Mouse (Mus musculus): Measurements from ENCODE around the gene Ddx17. TPM values are rescaled to one million over a fixed set of nuclear protein-coding genes. Genes with fewer than 3 reads are reported as not detected.

Gene Ddx17
- polyA plus RNA-seq (2012; ENCODE audit: insufficient read depth, low replicate concordance): 12.7 and 14.2 TPM in 2 replicates

DNA sequence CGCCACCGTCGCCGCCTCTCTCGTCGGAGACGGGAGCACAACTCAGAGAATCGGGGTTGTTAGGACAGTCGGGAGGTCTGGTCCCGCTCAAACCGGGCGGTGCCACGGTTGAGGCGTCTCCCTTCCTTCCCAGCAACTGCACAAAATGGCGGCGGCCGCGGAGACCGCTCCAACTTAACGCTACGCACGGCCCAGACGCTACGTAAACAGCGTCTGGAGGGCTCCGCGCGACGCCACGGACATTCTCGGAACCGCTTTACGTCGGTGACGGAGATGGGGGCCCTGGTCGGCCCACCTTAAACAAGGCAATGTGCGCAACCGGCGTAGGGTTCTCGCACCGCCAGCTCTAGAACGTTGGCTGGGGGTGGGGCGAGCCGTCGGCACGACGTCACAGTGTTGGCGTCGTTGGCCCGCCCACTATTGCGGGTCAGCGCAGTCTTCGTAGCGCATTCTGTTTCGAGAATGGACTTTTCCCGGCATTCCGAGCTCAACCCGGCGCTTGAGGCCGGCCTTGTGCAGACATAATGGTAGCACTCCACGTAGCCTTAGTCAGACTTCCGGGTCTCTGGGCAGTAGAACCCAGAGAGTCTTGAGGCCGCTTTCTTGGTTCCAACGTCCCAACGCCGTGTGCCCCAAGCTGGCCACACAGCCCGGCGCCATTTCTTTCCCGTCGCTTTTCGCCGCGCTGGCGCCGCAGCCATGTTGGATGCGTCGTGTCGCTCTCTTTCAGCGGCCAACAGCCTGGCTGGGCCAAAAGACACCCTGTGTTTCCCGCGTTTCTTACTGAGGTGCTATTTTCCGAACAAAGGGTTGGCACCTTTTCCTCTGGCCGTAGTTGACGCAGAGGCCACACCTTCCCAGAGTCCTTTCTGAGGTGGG lies at the start of gene Ddx17:
Gene Ddx17 (minus strand): TSS at position 332 of the 879 bp plus-strand sequence.
- Histone ChIP-seq H3K4me1 (peaks cover 23% of the 10 kb centered on the region), H3K36me3 (replicated peaks; ENCODE audit: low read length) (peaks cover 39% of the 10 kb centered on the region), H3K9me3 (peaks cover 8% of the 10 kb centered on the region; the same call in 1 of the 2 replicates), H3K27me3 (replicated peaks) (peaks cover 11% of the 10 kb centered on the region), H3K4me3 (replicated peaks) (peak within 1 kb of the TSS; percentile 98)
- TF ChIP-seq FLI1 (IDR thresholded peaks at IDR 0.05; ENCODE audit: low read length) (no peak), GATA1 (IDR thresholded peaks at IDR 0.05; ENCODE audit: borderline replicate concordance, low read length) (no peak)

DNA sequence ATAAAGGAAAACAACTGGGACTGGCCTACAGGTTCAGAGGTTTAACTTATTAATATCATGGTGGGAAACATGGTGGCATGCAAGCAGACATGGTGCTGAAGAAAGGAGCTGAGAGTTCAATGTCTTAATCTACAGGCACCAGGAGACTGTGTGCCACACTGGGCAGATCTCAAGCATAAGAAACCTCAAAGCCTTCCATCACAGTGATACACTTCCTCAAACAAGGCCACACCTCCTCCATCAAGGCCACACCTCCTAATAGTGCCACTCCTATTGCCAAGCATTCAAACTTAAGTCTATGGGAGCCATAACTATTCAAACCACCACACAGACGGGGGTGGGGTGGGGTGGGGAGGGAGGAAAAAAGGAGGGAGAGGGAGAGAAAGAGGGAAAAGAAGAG lies 35.0 kb upstream of the Ddx17 start:
- TF ChIP-seq GATA1 (IDR thresholded peaks at IDR 0.05; ENCODE audit: borderline replicate concordance, low read length): no peak
- TF ChIP-seq FLI1 (IDR thresholded peaks at IDR 0.05; ENCODE audit: low read length): no peak
- H3K9me3 ChIP-seq: 0 out of 2 replicates have a peak, but pooled peaks cover 4% of the 10 kb centered on the region

DNA sequence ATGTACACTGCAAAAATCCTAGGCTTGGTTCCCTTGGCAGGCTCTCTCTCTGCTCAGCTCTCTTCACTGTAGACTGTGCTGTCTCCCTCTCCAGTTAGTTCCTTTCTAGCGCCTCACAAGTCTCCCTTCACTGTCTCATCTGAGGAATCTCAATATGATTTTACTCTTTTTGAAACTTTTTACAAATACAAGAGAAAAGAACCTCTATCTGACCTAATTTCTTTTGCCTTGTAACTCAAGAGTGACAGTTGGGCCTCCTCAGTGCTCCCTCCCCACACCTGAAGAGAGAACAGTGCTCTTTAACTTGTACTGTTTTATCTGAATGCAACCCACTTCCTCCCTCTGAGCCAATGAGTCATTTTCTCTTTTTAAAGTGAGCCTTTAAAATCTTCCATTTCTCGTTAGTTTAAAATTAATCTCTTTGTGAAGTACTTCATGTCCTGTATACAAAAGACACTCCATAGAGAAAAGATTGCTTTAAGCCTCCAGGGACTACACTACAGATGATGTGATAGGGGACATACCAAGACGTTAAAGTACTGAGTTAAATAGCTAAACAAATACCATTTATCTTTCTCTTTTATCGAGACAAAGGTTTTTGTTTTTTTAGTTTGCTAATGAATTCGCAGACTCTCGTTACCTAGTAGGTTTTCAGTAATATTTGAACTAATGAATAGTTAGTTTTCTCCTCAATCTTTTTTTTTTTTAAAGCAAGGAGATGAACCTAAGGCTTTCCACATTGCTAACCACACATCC lies 31.3 kb upstream of the Ddx17 start:
- no peaks in the 10 kb centered on the region for H3K36me3 ChIP-seq (replicated peaks; ENCODE audit: low read length)
- no peak overlapping the region for H3K4me3 ChIP-seq (replicated peaks)
- H3K4me1 ChIP-seq: peaks cover 15% of the 10 kb centered on the region; the same call in 1 of the 2 replicates
- TF ChIP-seq GATA1 (IDR thresholded peaks at IDR 0.05; ENCODE audit: borderline replicate concordance, low read length): no peak
- TF ChIP-seq FLI1 (IDR thresholded peaks at IDR 0.05; ENCODE audit: low read length): no peak
- 0 out of 2 replicates have a peak, but pooled peaks cover 4% of the 10 kb centered on the region for H3K9me3 ChIP-seq
- H3K27me3 ChIP-seq (replicated peaks): peaks cover 2% of the 10 kb centered on the region

More for the DNA sequence above, 35.0 kb upstream of the Ddx17 start:
- Histone ChIP-seq H3K4me1 (peaks cover 15% of the 10 kb centered on the region; the same call in 1 of the 2 replicates), H3K27me3 (replicated peaks) (peaks cover 2% of the 10 kb centered on the region), H3K4me3 (replicated peaks) (no peak overlapping the region), H3K36me3 (replicated peaks; ENCODE audit: low read length) (no peaks in the 10 kb centered on the region)

DNA sequence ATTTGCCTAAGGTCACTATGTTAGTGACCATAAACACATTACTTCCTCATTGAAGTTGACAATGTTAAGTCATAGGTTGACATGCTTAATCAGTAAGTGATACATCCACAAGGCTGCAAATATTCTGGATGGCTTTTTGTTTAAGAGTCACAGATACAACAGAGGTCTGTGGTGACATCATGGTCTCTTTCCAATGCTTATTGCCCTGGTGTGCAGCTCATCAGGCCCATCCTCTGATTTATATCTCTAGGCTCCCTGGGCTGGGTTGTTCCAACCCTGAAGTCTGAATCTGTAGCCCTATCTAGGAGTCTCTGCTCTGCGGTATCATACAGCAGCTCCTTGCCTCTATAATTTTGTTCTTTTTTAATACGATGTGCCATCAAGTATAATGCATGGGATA lies 30.4 kb upstream of the Ddx17 start:
- TF ChIP-seq FLI1 (IDR thresholded peaks at IDR 0.05; ENCODE audit: low read length): no peak
- no peak for TF ChIP-seq GATA1 (IDR thresholded peaks at IDR 0.05; ENCODE audit: borderline replicate concordance, low read length)

DNA sequence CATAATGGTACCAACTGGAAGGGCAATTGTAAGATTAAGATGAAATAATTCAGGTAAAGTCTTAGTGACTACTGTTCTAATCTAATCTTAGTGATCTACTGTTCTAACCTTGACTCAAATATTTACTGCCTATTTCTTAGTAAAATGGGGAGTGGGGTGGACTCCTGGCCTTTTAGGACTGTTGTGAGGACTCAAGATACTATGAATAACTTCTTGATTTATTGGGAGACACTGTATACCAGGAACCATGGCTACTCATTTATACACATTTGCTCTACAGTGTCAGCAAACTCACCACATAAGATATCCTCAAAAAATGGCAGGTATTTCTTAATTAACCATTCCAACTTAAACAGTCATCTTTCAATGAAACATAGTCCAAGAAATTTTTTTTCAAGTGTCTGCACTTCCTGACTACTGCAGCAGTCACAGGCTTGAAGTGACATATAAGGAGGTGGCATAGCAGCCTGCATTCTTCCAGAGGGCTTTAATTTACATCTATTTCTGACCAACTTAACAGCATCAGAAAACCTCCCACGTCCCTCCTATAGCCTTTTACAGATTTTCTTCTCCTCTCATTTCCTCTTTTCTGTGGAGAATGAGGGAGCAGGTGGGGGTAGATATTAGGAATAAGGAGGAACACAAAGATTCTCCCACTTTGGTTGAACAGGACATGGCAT lies 29.1 kb upstream of the Ddx17 start:
- Histone ChIP-seq H3K36me3 (replicated peaks; ENCODE audit: low read length) (no peaks in the 10 kb centered on the region), H3K4me1 (peaks cover 15% of the 10 kb centered on the region; the same call in 1 of the 2 replicates), H3K27me3 (replicated peaks) (peaks cover 3% of the 10 kb centered on the region), H3K9me3 (no peaks in the 10 kb centered on the region), H3K4me3 (replicated peaks) (no peak overlapping the region)
- no peak for TF ChIP-seq FLI1 (IDR thresholded peaks at IDR 0.05; ENCODE audit: low read length)
- no peak for TF ChIP-seq GATA1 (IDR thresholded peaks at IDR 0.05; ENCODE audit: borderline replicate concordance, low read length)

More for the DNA sequence above, 30.4 kb upstream of the Ddx17 start:
- Histone ChIP-seq H3K9me3 (0 out of 2 replicates have a peak, but pooled peaks cover 4% of the 10 kb centered on the region), H3K27me3 (replicated peaks) (peaks cover 2% of the 10 kb centered on the region), H3K4me3 (replicated peaks) (no peak overlapping the region), H3K36me3 (replicated peaks; ENCODE audit: low read length) (no peaks in the 10 kb centered on the region), H3K4me1 (peaks cover 15% of the 10 kb centered on the region; the same call in 1 of the 2 replicates)

DNA sequence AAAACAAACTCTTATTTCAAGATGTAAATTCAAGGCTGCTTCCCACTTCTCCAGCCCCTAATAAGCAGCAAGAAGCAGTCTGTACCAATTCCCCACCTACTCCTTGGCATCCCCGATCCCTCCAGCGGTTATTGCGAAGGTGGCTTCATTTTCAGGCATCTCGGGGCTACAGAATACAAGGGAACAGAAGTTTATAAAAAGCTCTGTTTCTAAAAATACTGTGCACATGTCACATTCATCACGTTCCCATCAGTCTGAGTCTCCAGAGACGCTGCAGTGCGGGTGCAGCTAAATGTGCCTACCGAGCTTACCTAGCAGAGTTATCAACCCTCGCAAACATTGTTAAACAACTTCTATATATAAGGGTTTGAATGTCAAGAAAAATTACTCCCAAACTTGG lies 15.9 kb upstream of the Ddx17 start:
- Histone ChIP-seq H3K36me3 (replicated peaks; ENCODE audit: low read length) (no peaks in the 10 kb centered on the region), H3K9me3 (0 out of 2 replicates have a peak, but pooled peaks cover 2% of the 10 kb centered on the region)
- TF ChIP-seq FLI1 (IDR thresholded peaks at IDR 0.05; ENCODE audit: low read length) (no peak), GATA1 (IDR thresholded peaks at IDR 0.05; ENCODE audit: borderline replicate concordance, low read length) (no peak)

GRCm38 (mm10) chr15:79559649-79560048 lies 13.1 kb upstream of the Ddx17 start:
- Histone ChIP-seq H3K4me3 (replicated peaks) (no peak overlapping the region), H3K27me3 (replicated peaks) (peaks cover 24% of the 10 kb centered on the region), H3K9me3 (0 out of 2 replicates have a peak, but pooled peaks cover 2% of the 10 kb centered on the region), H3K36me3 (replicated peaks; ENCODE audit: low read length) (no peaks in the 10 kb centered on the region), H3K4me1 (peaks cover 19% of the 10 kb centered on the region)
- no peak for TF ChIP-seq GATA1 (IDR thresholded peaks at IDR 0.05; ENCODE audit: borderline replicate concordance, low read length)
- no peak for TF ChIP-seq FLI1 (IDR thresholded peaks at IDR 0.05; ENCODE audit: low read length)

More for the DNA sequence above, 15.9 kb upstream of the Ddx17 start:
- Histone ChIP-seq H3K4me3 (replicated peaks) (no peak overlapping the region), H3K27me3 (replicated peaks) (peaks cover 29% of the 10 kb centered on the region), H3K4me1 (peaks cover 19% of the 10 kb centered on the region)

DNA sequence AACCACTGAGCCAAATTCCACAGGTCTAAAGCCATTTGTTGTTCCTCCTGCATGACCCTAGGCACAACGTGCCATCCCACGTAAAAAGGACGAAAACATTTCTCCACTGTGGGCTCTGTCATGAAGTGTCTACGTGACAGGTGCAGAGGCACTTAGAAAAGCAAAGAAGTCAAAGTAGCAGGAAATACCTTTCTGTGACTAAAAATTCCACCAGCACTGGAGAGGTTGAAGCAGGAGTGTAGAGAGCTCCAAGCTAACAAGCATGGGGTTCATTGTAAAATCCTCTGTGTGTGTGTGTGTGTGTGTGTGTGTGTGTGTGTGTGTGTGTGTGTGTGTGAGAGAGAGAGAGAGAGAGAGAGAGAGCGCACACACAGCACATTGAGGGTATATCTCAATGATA lies 6.0 kb upstream of the Ddx17 start:
- Histone ChIP-seq H3K9me3 (peaks cover 1% of the 10 kb centered on the region; the same call in 1 of the 2 replicates), H3K4me3 (replicated peaks) (no peak overlapping the region), H3K27me3 (replicated peaks) (peaks cover 23% of the 10 kb centered on the region), H3K36me3 (replicated peaks; ENCODE audit: low read length) (no peaks in the 10 kb centered on the region), H3K4me1 (peaks cover 9% of the 10 kb centered on the region; the same call in 1 of the 2 replicates)
- TF ChIP-seq GATA1 (IDR thresholded peaks at IDR 0.05; ENCODE audit: borderline replicate concordance, low read length): no peak
- TF ChIP-seq FLI1 (IDR thresholded peaks at IDR 0.05; ENCODE audit: low read length): no peak

GRCm38 (mm10) chr15:79548226-79548625 lies 1.7 kb upstream of the Ddx17 start:
- peaks cover 8% of the 10 kb centered on the region; the same call in 1 of the 2 replicates for H3K9me3 ChIP-seq
- peaks cover 16% of the 10 kb centered on the region for H3K27me3 ChIP-seq (replicated peaks)
- H3K36me3 ChIP-seq (replicated peaks; ENCODE audit: low read length): peaks cover 23% of the 10 kb centered on the region
- H3K4me1 ChIP-seq: peaks cover 19% of the 10 kb centered on the region
- TF ChIP-seq FLI1 (IDR thresholded peaks at IDR 0.05; ENCODE audit: low read length) (no peak), GATA1 (IDR thresholded peaks at IDR 0.05; ENCODE audit: borderline replicate concordance, low read length) (no peak)
- no peak overlapping the region for H3K4me3 ChIP-seq (replicated peaks)

Measured in megakaryocyte, embryonic 14.5 days (primary cell).